Mouse (Mus musculus) testis, postnatal 10 days (tissue): Measurements from ENCODE around the gene Gm21680.
"Not testable (repeated sequence)": the region's sequence is repeated elsewhere in the genome, so short reads cannot be mapped to it uniquely, and the experiment has no call there.

Source experiments
- DNase-seq: peaks from one replicate; pipeline ENCODE4 v3.0.0; 2021; ENCODE audit warnings: low spot score

Gm21680 gene

DNA sequence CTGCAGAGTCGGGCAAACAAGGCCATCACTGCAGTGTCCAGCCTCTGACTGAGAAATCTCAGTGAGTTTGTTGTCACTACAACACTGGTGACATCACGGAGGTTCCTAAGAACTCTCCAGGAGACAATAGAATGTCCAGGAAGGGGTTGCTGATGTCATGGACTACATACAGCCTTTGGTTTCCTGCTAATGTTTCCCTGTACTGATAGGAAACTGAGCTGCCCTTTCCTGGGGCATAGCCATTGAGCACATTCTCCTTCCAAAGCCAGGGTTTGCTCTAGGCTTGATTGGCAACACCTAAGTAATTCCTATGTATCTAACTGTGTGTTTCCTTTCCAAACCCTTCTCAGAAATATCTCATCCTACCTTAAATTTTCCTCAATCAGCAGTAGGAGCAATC is at the start of gene Gm21680:
Gene Gm21680 (minus strand): TSS at position 101 of the 400 bp plus-strand sequence.
- not testable (repeated sequence) for DNase-seq

DNA sequence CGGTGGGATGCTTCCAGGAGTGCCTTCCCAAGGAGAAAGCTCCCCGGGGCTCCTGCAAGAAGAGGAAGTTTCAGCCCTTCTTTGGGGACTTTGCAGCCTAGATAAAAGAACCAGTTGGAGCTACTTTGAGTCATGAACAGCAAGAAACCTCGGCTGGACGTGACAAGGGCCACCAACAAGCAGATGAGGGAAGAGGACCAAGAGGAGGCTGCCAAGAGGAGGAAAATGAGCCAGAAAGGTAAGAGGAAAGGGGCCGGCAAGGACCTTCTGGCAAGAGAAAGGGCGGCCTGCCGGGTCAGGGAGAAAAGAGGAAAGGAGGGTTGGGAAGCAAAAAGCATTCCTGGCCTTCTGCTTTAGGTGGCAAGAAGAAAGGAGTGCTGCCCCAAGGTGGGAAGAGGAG is 35.2 kb upstream of the Gm21680 start:
- not testable (repeated sequence) for DNase-seq

DNA sequence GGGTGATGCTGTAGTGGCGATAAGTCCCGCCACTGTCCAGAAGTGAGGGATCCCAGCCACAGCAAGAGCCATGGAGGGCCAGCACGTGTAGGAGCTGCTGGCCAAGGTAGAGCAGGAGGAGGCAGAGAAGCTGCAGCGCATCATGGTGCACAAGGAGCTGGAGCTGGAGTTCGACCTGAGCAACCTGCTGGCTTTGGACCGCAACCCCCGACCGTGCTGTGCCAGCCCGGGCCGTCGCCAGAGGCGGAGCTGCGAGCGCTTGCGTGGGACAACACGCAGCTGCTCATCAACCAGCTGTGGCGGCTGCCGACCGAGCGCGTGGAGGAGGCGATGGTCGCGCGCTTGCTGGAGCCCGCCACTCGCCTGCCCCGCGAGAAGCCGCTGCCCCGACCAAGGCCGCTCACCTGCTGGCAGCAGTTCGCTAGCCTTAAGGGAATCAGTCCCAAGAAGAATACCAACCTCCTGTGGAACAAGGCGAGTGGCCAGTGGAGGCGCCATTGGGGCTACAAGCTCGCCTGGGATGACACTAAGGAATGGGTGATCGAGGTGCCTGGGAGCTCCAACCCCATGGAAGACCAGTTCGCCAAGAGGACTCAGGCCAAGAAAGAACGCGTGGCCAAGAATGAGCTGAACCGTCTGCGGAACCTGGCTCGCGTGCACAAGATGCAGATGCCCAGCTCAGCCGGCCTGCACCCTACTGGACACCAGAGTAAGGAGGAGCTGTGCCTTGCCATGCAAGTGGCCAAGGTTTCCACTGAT is 34.7 kb upstream of the Gm21680 start:
- DNase-seq = peak; percentile 69

DNA sequence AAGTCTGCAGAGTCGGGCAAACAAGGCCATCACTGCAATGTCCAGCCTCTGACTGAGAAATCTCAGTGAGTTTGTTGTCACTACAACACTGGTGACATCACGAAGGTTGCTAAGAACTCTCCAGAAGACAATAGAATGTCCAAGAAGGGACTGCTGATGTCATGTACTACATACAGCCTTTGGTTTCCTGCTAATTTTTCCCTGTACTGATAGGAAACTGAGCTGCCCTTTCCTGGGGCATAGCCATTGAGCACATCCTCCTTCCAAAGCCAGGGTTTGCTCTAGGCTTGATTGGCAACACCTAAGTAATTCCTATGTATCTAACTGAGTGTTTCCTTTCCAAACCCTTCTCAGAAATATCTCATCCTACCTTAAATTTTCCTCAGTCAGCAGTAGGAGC is 32.2 kb upstream of the Gm21680 start, which contains the start of gene Gm1979:
Gene Gm1979 (minus strand): TSS at position 101 of the 400 bp plus-strand sequence.
- not testable (repeated sequence) for DNase-seq

DNA sequence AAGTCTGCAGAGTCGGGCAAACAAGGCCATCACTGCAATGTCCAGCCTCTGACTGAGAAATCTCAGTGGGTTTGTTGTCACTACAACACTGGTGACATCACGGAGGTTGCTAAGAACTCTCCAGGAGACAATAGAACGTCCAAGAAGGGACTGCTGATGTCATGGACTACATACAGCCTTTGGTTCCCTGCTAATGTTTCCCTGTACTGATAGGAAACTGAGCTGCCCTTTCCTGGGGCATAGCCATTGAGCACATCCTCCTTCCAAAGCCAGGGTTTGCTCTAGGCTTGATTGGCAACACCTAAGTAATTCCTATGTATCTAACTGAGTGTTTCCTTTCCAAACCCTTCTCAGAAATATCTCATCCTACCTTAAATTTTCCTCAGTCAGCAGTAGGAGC is 16.1 kb upstream of the Gm21680 start, which contains the start of gene Gm21698:
Gene Gm21698 (minus strand): TSS at position 101 of the 400 bp plus-strand sequence.
- not testable (repeated sequence) for DNase-seq

DNA sequence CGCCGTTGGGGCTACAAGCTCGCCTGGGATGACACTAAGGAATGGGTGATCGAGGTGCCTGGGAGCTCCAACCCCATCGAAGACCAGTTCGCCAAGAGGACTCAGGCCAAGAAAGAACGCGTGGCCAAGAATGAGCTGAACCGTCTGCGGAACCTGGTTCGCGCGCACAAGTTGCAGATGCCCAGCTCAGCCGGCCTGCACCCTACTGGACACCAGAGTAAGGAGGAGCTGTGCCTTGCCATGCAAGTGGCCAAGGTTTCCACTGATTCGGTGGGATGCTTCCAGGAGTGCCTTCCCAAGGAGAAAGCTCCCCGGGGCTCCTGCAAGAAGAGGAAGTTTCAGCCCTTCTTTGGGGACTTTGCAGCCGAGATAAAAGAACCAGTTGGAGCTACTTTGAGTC is 15.4 kb downstream of the Gm21680 start:
- DNase-seq = not testable (repeated sequence)

DNA sequence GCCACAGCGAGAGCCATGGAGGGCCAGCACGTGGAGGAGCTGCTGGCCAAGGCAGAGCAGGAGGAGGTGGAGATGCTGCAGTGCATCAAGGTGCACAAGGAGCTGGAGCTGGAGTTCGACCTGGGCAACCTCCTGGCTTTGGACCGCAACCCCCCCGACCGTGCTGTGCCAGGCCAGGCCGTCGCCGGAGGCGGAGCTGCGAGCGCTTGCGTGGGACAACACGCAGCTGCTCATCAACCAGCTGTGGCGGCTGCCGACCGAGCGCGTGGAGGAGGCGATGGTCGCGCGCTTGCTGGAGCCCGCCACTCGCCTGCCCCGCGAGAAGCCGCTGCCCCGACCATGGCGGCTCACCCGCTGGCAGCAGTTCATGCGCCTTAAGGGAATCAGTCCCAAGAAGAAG is 15.9 kb downstream of the Gm21680 start:
- DNase-seq = peak; percentile 54

DNA sequence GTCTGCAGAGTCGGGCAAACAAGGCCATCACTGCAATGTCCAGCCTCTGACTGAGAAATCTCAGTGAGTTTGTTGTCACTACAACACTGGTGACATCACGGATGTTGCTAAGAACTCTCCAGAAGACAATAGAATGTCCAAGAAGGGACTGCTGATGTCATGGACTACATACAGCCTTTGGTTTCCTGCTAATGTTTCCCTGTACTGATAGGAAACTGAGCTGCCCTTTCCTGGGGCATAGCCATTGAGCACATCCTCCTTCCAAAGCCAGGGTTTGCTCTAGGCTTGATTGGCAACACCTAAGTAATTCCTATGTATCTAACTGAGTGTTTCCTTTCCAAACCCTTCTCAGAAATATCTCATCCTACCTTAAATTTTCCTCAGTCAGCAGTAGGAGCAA is 18.1 kb downstream of the Gm21680 start, which contains the start of gene Gm21671:
Gene Gm21671 (minus strand): TSS at position 101 of the 400 bp plus-strand sequence.
- DNase-seq = not testable (repeated sequence)

DNA sequence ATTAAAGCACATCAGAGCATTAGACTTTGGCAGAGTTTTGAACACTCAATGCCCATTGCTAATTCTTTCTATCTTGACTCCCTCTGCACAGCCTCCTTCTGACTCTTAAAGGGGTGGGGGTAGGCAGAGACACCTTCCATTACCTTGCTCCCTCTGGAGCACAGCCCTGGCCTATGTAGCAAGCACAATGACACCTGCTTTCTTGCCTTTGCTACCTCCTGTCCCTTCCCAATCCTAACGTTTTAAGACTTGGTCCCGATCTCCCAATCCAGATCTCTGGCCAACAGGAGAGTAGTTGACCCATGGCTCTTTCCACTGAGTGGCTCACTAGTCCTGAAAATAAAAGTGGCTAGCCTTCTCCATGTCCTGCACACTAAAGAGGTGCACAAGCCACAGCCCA is 27.1 kb downstream of the Gm21680 start:
- DNase-seq = not testable (repeated sequence)

DNA sequence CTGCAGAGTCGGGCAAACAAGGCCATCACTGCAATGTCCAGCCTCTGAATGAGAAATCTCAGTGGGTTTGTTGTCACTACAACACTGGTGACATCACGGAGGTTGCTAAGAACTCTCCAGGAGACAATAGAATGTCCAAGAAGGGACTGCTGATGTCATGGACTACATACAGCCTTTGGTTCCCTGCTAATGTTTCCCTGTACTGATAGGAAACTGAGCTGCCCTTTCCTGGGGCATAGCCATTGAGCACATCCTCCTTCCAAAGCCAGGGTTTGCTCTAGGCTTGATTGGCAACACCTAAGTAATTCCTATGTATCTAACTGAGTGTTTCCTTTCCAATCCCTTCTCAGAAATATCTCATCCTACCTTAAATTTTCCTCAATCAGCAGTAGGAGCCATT is 30.2 kb downstream of the Gm21680 start, which contains the start of gene Gm21663:
Gene Gm21663 (minus strand): TSS at position 101 of the 400 bp plus-strand sequence.
- DNase-seq = not testable (repeated sequence)
